Mouse (Mus musculus) C2C12 (cell line): ENCODE data around the gene Wdsub1.

Experiments used
- CTCF ChIP-seq: IDR thresholded peaks from one replicate; pipeline ENCODE4 v1.5.1; 2011; ENCODE audit not compliant: control insufficient read depth, insufficient read depth, insufficient read length
- MAX ChIP-seq: IDR thresholded peaks from one replicate; pipeline ENCODE4 v1.6.1; 2011; ENCODE audit warnings: mild to moderate bottlenecking, control low read depth
- MYOD1 ChIP-seq: IDR thresholded peaks from one replicate; pipeline ENCODE4 v1.6.1; 2011; ENCODE audit warnings: low read depth; ENCODE audit not compliant: control insufficient read depth, insufficient read length
- USF1 ChIP-seq: IDR thresholded peaks from one replicate; pipeline ENCODE4 v1.6.1; 2011; ENCODE audit warnings: low read depth, mild to moderate bottlenecking, control low read depth, moderate library complexity

GRCm38 (mm10) chr2:59877335-59877734, 5.1 kb downstream of the Wdsub1 start:
- TF ChIP-seq CTCF: no peak
- no peak for TF ChIP-seq MAX
- no peak for TF ChIP-seq MYOD1
- no peak for TF ChIP-seq USF1
